Mouse (Mus musculus) spleen, adult 2 months (tissue): Measurements from ENCODE around the gene Fat3. TPM values are rescaled to one million over a fixed set of nuclear protein-coding genes. Genes with fewer than 3 reads are reported as not detected.

Experiments
- DNase-seq, 2 experiments: peaks; one replicate each; pipeline versions ENCODE4 v3.0.0 to v3.0.0-alpha.2; 2012 to 2021; ENCODE audit warnings: low spot score in 2 of 2, low read depth in 1 of 2
- H3K27ac ChIP-seq: fragments of 200-500 bp; 2 replicates; pipeline ENCODE4 v1.5.1; 2012; ENCODE audit warnings: low read length, inconsistent platforms; ENCODE audit not compliant: insufficient read depth
- H3K27me3 ChIP-seq: fragments of 200-500 bp; 2 replicates; pipeline ENCODE4 v1.6.1; 2012; ENCODE audit warnings: mild to moderate bottlenecking, moderate library complexity, low read length, inconsistent platforms; ENCODE audit not compliant: control insufficient read depth, insufficient read depth
- H3K36me3 ChIP-seq: fragments of 200-500 bp; 2 replicates; pipeline ENCODE4 v1.6.1; 2012; ENCODE audit warnings: mild to moderate bottlenecking, low read length, inconsistent platforms; ENCODE audit not compliant: control insufficient read depth, insufficient read depth
- H3K4me1 ChIP-seq: fragments of 200-500 bp; 2 replicates; pipeline ENCODE4 v1.6.1; 2011; ENCODE audit warnings: inconsistent platforms; ENCODE audit not compliant: control insufficient read depth, insufficient read depth, insufficient read length
- H3K4me3 ChIP-seq: fragments of 200-500 bp; 2 replicates; pipeline ENCODE4 v1.5.1; 2011; ENCODE audit warnings: mild to moderate bottlenecking, inconsistent platforms; ENCODE audit not compliant: insufficient read depth, insufficient read length; ENCODE audit errors: extremely low read depth
- CTCF ChIP-seq: fragments of 200-500 bp; IDR thresholded peaks from 2 replicates; pipeline ENCODE4 v1.5.1; 2011; ENCODE audit warnings: mild to moderate bottlenecking, inconsistent platforms; ENCODE audit not compliant: insufficient read depth, insufficient read length, insufficient replicate concordance; ENCODE audit errors: extremely low read depth
- POLR2A ChIP-seq: fragments of 200-500 bp; IDR thresholded peaks from 2 replicates; pipeline ENCODE4 v1.6.1; 2011; ENCODE audit warnings: low read depth, low read length, inconsistent platforms
- WGBS: fragments of 180-500 bp; shearing (Covaris S2); methylation state at CpG from one replicate; pipeline ENCODE4 v1.1.7; 2018; 5-methylcytosine and 5-hydroxymethylcytosine counted together
- polyA plus RNA-seq: library from polyadenylated mRNA; depleted of rRNA; stranded (reverse); fragments of >200 nt; gene quantifications from 2 replicates; pipeline ENCODE4 v1.2.3, GENCODE M21; 2012

Fat3 gene
- polyA plus RNA-seq, 1 experiment: 0.20 TPM

- WGBS: 44% methylated on average over 5 of the region's 5 CpGs
- TF ChIP-seq CTCF (no peak), POLR2A (no peak)
Observed at GRCm38 (mm10) chr9:15927378-15928083, 573.6 kb downstream of the Fat3 start.

GRCm38 (mm10) chr9:15925237-15925636 lies 575.8 kb downstream of the Fat3 start:
- Histone ChIP-seq H3K4me3 (no peak overlapping the region), H3K4me1 (no peaks in the 10 kb centered on the region), H3K27ac (no peak overlapping the region), H3K36me3 (no peaks in the 10 kb centered on the region), H3K27me3 (no peaks in the 10 kb centered on the region)
- 90% methylated on average over 5 of the region's 5 CpGs for WGBS
- DNase-seq: no peak
- no peak for TF ChIP-seq POLR2A
- TF ChIP-seq CTCF: no peak

More at GRCm38 (mm10) chr9:15927378-15928083, 573.6 kb downstream of the Fat3 start:
- Histone ChIP-seq H3K4me3 (no peak overlapping the region), H3K27ac (no peak overlapping the region), H3K4me1 (no peaks in the 10 kb centered on the region), H3K36me3 (no peaks in the 10 kb centered on the region), H3K27me3 (no peaks in the 10 kb centered on the region)
- no peak for DNase-seq

GRCm38 (mm10) chr9:15920271-15920670 lies 580.8 kb downstream of the Fat3 start:
- Histone ChIP-seq H3K27ac (no peak overlapping the region), H3K4me1 (no peaks in the 10 kb centered on the region), H3K27me3 (no peaks in the 10 kb centered on the region), H3K4me3 (no peak overlapping the region), H3K36me3 (no peaks in the 10 kb centered on the region)
- TF ChIP-seq CTCF (no peak), POLR2A (no peak)
- WGBS: 74% methylated on average over 4 of the region's 4 CpGs
- no peak for DNase-seq

GRCm38 (mm10) chr9:15919373-15920005 lies 581.6 kb downstream of the Fat3 start:
- Histone ChIP-seq H3K27ac (no peak overlapping the region), H3K27me3 (no peaks in the 10 kb centered on the region), H3K4me3 (no peak overlapping the region), H3K36me3 (no peaks in the 10 kb centered on the region), H3K4me1 (no peaks in the 10 kb centered on the region)
- TF ChIP-seq CTCF (no peak), POLR2A (no peak)
- 67% methylated on average over 5 of the region's 5 CpGs for WGBS
- no peak for DNase-seq

DNA sequence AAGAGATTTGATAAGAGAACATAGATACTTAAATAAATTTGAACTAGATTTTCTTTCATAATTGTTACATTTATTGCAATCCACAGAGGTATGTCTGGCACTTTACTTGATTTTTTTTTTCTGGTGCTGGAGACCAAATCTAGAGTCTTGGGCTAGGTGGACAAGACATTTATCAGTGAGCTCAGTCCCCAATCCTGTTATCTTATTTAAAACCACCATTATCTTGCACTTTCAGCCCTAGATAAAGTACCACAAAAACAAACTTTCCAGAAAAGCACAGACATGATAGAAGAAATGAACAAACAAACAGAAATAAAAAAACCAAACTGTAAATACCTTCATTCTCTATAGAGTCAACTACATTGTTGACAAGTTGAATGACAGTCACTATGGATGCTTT lies 584.5 kb downstream of the Fat3 start:
- no peaks in the 10 kb centered on the region for H3K4me1 ChIP-seq
- no peaks in the 10 kb centered on the region for H3K27me3 ChIP-seq
- no peak overlapping the region for H3K27ac ChIP-seq
- no peaks in the 10 kb centered on the region for H3K36me3 ChIP-seq
- TF ChIP-seq CTCF: no peak
- TF ChIP-seq POLR2A: no peak
- no peak overlapping the region for H3K4me3 ChIP-seq
- DNase-seq: no peak

DNA sequence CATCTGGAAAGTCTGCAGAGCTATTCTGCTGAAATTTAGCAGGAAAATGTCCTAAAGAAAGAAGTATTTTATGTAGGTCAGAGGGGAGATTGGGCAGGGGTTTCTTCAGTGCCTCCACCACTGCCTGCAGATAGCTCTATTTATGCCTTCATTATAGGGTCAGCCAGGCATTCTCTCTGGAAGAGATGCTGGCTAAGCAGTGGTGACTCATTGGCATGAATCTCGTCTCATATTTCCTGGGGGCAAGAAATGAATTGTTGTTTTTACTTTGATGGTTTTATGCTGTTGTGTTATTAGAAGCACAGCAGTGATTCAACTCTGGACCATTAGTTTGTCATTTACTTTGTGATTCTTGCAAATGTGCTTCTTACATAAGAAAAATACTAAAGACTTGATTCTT lies 588.4 kb downstream of the Fat3 start:
- no peak for DNase-seq
- no peaks in the 10 kb centered on the region for H3K36me3 ChIP-seq
- H3K4me1 ChIP-seq: no peaks in the 10 kb centered on the region
- no peak overlapping the region for H3K4me3 ChIP-seq
- no peaks in the 10 kb centered on the region for H3K27me3 ChIP-seq
- TF ChIP-seq CTCF: no peak
- TF ChIP-seq POLR2A: no peak
- no peak overlapping the region for H3K27ac ChIP-seq
- WGBS: 63% methylated on average over 1 of the region's 1 CpGs

- no peaks in the 10 kb centered on the region for H3K4me1 ChIP-seq
- WGBS: 70% methylated on average over 2 of the region's 2 CpGs
Observed at GRCm38 (mm10) chr9:15909397-15910113, 591.5 kb downstream of the Fat3 start.

More at GRCm38 (mm10) chr9:15909397-15910113, 591.5 kb downstream of the Fat3 start:
- Histone ChIP-seq H3K4me3 (no peak overlapping the region), H3K27me3 (no peaks in the 10 kb centered on the region), H3K27ac (no peak overlapping the region), H3K36me3 (no peaks in the 10 kb centered on the region)
- no peak for DNase-seq
- TF ChIP-seq CTCF: no peak
- no peak for TF ChIP-seq POLR2A
